Mouse (Mus musculus) T-helper 17 cell (primary cell): ENCODE measurements at regions not wholly inside any gene's neighbourhood (a gene's known extent, or its start where the extent isn't known, plus 50 kb on each side); places are given as distances from the start of the nearest gene placed in this dataset.
"Not testable (repeated sequence)": the region's sequence is repeated elsewhere in the genome, so short reads cannot be mapped to it uniquely, and the experiment has no call there.

Source experiments
- in situ Hi-C, 2 experiments: fragments of 300-600 bp; cut with MboI, MseI; formaldehyde crosslinking; loops; 1 replicate in 1 of 2; 2 replicates in 1 of 2; pipeline ENCODE4 v1.15.1; 2025; ENCODE audit warnings: high pct_unique_total_duplicates in 2 of 2

DNA sequence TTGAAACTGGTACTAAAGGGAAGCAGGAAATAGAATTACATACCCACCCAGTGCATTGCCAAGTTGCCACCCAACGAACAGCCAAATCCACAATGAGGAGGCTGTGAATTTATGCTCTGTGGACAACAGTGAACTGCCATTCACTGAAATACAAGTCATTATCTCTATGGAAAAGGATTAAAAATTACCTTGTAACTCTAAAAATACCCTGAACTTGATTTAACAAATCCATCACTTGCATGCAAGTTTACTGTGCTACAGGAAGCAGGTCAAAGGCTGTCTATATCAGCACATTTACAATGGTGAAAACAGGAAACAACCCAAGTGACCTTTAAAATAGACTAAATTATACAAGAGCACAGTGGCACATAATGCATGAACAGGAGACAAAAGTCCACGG, 202.2 kb upstream of the Sema6d start:
- in situ Hi-C loops = no loop called here

DNA sequence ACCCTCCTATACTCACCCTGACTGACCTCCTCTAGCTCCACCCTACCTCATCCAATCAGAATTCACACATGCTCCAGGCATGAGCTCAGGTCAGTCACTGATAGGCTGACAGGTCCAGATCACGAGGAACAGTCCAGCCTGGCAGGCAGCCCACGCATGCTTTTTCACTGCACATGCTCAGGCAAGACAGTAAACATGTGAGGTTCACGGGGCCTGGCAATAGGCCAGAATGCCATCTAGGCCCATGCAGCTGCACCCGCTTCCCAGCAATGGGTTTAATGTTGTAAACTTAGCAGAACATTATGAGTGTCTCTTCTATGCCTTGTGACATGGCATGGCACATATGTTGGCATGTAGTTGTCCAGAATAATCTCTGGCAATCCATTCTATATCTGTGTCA, 177.8 kb upstream of the Sema6d start:
- in situ Hi-C loops = not testable (repeated sequence)

DNA sequence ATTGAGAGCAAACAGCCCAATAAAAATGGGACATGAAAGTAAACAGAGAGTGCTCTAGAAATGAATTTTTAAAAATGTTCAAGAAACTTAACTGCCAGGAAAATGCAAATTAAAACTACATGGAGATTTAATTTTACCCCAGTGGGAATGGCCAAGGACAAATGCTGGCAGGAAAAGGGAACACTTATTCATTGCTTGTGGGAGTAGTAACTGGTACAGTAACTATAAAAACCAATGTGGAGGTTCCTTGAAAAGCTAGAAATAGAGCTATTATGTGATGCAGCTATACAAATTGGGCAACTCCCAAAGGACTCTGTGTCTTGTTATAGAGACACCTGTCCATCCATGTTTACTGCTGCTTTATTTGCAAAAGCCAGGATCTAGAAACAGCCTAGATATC, 175.7 kb upstream of the Sema6d start:
- in situ Hi-C loops = no loop called here

DNA sequence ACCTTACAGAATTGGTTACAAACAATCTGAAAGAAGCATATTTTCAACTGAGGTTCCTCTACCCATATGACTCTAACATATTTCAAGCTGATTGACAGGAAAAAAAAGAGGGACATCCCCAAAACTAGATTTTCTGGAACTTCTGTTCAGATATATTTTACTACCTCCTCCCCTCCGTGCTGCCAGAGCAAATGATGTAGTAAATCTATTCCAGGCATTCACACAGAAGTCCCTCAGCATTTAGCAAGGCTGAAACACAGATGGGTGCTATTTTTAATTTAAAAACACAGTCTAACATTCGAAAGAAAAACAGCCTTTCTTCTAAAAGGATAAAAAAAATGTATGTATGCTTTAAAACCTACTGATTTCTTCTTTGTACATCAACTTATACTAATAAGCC, 169.4 kb upstream of the Sema6d start:
- in situ Hi-C loops = loop anchor here in 1 of 2 experiments (10.0 kb wide), 1 partner anchor 1584 kb away; the partner anchor contains the start of genes Fbn1 and Gm9913

DNA sequence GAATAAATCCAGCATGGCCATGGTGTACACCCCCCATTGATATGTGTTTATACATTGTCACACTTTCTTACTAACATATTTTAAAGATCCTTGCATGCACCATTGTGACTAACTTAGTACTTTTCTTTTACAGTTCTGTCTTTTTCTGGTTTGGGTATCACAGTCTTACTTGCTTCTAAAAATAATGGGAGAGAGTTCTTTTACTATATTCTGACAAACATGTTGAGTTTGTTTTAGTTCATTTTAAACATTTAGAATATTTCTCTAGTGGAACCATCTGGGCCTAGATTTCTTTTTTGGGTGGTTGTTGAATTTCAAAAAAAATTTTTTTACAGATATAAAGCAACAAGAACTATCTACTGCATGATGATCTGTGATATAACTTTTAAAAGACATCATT, 161.7 kb upstream of the Sema6d start:
- in situ Hi-C loops = loop anchor here in 1 of 2 experiments (10.0 kb wide), 1 partner anchor 1577 kb away; the partner anchor contains the start of genes Fbn1 and Gm9913

DNA sequence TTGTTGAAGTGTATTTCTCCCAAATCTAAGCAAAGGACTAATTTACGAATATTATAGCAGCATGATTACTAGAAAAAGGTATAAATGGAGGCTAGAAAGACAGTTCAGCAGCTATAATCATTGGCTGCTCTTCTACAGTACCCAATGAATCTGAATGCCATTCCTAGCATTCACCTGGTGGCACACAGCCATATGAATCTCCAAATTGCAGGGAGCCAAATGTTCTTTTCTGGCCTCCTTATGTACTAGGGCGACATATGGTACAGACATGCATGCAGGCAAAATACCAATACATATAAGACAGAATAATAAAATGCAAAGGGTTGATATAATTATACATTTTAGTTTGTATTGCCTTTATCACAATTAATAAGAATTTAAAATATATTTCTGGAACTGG, 152.9 kb upstream of the Sema6d start:
- in situ Hi-C loops = no loop called here

DNA sequence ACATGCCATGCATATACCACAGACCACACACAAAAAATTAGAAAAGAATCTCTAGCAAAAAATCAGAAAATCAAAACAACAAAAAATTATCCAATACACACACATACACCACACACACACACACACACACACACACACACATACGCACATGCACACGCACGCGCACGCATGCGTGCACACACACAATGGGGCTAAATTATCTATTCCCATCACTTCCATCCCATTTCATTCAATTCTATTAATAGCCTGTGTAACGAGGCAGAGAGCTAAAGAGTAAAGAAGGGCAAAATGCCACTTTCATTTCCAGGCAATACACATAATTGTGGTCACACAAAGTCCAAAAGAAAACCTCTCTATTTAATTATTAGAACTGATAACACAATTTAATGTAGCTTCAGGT, 126.2 kb upstream of the Sema6d start:
- in situ Hi-C loops = no loop called here

DNA sequence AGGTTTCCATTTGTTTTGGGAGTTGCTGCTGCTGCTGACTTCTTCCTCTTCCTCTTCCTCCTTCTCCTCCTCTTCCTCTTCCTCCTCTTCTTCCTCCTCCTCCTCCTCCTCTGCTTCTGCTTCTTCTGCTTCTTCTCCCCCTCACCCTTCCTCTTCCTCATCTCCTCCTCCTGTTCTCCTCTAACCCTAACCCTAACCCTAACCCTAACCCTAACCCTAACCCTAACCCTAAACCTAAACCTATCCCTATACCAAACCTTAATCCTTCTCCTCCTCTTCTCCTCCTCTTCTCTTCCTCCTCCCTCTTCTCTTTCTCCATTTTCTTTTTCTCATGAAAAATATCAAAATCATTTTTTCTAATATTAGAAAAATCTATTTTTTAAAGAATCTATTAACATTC, 86.3 kb upstream of the Sema6d start:
- in situ Hi-C loops = no loop called here

DNA sequence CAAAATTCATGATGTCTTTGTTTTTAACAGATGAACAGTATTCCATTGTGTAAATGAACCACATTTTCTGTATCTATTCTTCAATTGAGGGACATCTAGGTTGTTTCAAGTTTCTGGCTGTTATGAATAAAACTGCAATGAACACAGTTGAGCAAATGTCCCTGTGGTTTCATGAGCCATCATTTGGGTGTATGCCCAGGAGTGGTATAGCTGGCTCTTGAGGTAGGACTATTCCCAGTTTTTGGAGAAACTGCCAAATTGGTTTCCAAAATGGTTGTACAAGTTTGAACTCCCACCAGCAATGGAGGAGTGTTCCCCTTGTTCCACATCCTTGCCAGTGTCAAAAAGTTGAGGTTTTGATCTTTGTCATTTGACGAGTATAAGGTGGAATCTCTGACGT, 74.2 kb upstream of the Sema6d start:
- in situ Hi-C loops = no loop called here
